Mouse (Mus musculus) heart, postnatal 25 days (tissue): ENCODE measurements around the gene Gm20696. TPM values are rescaled to one million over a fixed set of nuclear protein-coding genes. Genes with fewer than 3 reads are reported as not detected.

Source experiments
- DNase-seq: peaks from one replicate; pipeline ENCODE4 v3.0.0; 2022; ENCODE audit warnings: low spot score
- intact Hi-C: fragments of 180-260 bp; cut with DNase I; formaldehyde crosslinking; loops from one replicate; pipeline ENCODE4 v1.15.1; 2025
- total RNA-seq, 2 experiments: library from RNA; stranded (reverse); gene quantifications; 2 replicates each; pipeline ENCODE4 v1.2.3; 2021

The Gm20696 gene
- total RNA-seq, 2 experiments from 2014 or later, result 1.5 to 2.7 TPM

DNA sequence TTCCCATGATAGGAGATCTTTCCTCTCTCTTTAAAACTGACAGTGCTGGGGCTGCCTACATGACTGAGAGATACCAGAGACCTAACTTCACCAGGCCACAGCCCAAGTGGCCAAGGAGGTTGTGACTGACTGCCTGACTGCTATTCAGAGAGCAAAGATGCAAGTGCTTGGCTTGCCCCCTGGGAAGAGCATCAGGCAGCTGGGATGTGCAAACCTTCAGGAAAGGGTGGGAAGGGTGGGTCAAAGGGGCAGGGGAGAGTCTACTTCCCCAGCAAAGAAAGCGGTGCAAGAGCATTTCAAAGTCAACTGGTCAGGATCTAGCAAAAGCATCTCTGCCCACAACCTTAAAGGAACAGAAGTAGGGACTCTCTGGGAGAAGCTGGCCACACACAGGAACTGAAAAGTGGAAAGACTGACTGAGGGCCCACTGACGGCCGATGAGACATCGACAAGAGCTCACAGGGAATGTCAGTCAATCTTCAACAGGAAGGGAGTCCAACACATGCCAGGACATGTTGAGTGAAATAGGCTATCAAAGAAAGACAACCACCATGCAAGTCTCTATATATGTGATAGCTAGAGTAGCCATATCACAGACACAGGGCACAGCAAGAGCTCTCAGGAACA, 282.6 kb downstream of the Gm20696 start:
- intact Hi-C loops, result no loop called here
- no peak for DNase-seq

- intact Hi-C loops, result no loop called here
- no peak for DNase-seq
Observed at GRCm38 (mm10) chr6:99380146-99380545, 286.5 kb downstream of the Gm20696 start.

GRCm38 (mm10) chr6:99378997-99379710, 287.4 kb downstream of the Gm20696 start:
- peak; percentile 43 for DNase-seq
- intact Hi-C loops, result no loop called here

- intact Hi-C loops, result no loop called here
- DNase-seq, result no peak
Observed at GRCm38 (mm10) chr6:99377716-99378115, 288.9 kb downstream of the Gm20696 start.

GRCm38 (mm10) chr6:99377131-99377530, 289.5 kb downstream of the Gm20696 start:
- no peak for DNase-seq
- intact Hi-C loops, result no loop called here

- no peak for DNase-seq
- intact Hi-C loops, result no loop called here
Observed at GRCm38 (mm10) chr6:99376721-99377120, 289.9 kb downstream of the Gm20696 start.

DNA sequence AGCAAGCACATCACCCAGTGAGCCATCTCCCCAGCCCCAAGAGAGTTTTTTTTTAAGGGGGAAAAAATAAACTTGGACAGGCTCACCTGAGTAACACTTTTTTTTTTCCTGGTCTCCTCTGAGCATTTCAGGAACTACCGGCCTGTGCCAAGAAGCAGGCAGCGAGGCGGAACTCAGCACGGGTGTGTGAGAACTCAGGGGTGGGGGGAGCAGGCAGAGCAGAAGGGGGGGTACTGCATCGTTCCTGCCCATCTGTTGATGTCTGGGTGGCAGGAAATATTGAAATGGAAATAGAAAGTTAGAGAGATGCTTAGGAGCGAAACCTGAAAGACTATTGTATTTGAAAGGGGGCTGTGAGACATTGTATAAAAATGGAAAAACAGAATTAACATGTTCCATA, 290.7 kb downstream of the Gm20696 start:
- intact Hi-C loops, result no loop called here

GRCm38 (mm10) chr6:99375376-99375775, 291.2 kb downstream of the Gm20696 start:
- no peak for DNase-seq
- intact Hi-C loops, result no loop called here

More for the DNA sequence above, 290.7 kb downstream of the Gm20696 start:
- DNase-seq, result no peak

- intact Hi-C loops, result no loop called here
- no peak for DNase-seq
Observed at GRCm38 (mm10) chr6:99374448-99375271, 291.9 kb downstream of the Gm20696 start.

GRCm38 (mm10) chr6:99372427-99372826, 294.2 kb downstream of the Gm20696 start:
- no peak for DNase-seq
- intact Hi-C loops, result no loop called here

DNA sequence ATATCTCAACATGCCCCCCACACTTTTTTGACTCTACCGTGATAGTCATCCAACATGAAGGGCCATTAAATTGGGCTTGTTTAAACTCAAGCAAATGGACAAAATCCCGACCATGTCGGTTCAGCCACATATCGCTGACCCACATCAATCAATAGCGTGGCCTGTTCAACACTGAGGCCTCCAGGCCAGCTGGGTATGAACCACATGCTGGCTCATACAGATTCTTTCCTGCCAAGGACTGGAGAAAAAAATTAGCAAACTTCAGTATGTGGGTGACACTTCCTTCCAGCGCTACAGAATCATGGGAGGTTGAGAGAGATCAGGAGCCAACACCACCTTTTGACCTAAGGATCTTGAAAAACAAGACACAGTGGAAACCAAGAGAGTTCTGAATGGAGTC, 294.6 kb downstream of the Gm20696 start:
- DNase-seq, result no peak
- intact Hi-C loops, result no loop called here

GRCm38 (mm10) chr6:99369931-99370330, 296.7 kb downstream of the Gm20696 start:
- intact Hi-C loops, result no loop called here
- no peak for DNase-seq

- DNase-seq, result no peak
- intact Hi-C loops, result no loop called here
Observed at GRCm38 (mm10) chr6:99369156-99369555, 297.4 kb downstream of the Gm20696 start.

DNA sequence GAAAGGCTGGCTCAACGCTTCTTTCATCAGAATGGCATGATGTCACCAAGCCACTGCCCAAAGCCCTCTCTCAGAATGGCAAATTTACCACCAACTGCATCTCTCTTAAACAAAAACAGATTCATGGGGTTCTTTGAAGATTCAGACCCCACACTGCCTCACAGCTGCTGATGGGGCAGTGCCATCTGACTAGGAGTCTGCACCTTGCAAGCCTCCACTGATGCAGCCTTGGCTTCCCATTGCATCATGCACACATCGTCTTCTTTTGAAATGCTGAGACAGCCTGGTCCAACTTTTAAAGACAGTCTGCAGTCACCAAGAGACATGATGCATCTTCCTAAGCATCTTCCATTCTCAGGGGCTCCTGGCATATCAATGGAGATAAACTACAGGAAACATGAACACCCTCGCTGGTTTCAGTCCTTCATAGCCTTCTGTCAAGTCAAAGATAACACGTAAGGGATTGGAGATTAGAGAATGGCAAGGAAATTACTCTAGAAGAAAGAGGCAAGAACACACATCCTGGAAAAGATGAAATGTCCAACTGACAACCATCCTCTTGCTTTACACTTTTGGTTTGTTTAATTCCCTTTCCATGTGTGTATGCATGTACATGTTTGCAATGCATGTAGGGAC, 298.4 kb downstream of the Gm20696 start:
- intact Hi-C loops, result no loop called here
- DNase-seq, result no peak

DNA sequence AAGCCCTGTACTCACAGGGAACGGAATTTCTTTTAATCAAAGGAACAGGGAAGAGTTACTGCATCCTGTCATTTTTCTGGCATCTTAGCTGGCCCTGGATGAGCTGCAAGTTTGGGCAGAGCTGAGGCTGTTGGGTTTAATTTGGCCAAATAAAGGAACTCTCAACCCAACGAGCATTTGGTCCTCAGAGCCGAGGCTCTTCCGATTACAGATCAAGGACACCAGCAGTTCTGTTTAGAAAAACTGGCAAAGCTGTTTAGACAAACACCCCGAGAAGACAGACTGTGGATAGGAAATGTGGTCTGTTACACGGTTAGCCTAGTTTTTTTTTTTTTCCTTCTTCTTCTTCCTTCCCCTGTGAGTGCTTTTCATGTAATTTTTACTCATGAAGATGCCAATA, 302.1 kb downstream of the Gm20696 start:
- intact Hi-C loops, result no loop called here
- DNase-seq, result no peak

- DNase-seq, result no peak
- intact Hi-C loops, result no loop called here
Observed at GRCm38 (mm10) chr6:99360581-99360980, 306.0 kb downstream of the Gm20696 start.

- DNase-seq, result no peak
- intact Hi-C loops, result no loop called here
Observed at GRCm38 (mm10) chr6:99359765-99360499, 306.7 kb downstream of the Gm20696 start.

- no peak for DNase-seq
- intact Hi-C loops, result no loop called here
Observed at GRCm38 (mm10) chr6:99359036-99359698, 307.4 kb downstream of the Gm20696 start.

DNA sequence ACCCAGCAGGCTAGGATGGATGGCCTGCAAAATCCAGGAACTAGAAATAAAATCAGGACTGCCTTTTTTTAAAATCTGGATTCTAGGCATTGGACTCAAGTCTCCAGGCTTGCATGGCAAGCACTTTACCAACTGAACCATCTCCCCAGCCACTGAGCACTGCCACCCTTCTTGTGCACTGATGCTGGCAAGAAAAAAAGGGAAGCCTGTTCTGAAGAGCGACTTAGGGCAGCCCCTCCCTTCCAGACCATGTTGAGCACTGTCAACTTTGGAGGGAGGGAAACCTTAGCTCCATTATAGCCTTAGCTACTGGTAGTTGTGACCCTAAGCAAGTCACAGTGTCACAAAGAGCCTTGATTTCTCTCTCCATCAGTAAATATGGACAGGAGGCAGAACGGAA, 308.7 kb downstream of the Gm20696 start:
- DNase-seq, result no peak
- intact Hi-C loops, result no loop called here
